Mouse (Mus musculus): Measurements from ENCODE around the gene Acvr1c. TPM values are rescaled to one million over a fixed set of nuclear protein-coding genes. Genes with fewer than 3 reads are reported as not detected.

The Acvr1c gene
- total RNA-seq, 2 experiments from 2014 or later = 14.7 to 15.8 TPM

DNA sequence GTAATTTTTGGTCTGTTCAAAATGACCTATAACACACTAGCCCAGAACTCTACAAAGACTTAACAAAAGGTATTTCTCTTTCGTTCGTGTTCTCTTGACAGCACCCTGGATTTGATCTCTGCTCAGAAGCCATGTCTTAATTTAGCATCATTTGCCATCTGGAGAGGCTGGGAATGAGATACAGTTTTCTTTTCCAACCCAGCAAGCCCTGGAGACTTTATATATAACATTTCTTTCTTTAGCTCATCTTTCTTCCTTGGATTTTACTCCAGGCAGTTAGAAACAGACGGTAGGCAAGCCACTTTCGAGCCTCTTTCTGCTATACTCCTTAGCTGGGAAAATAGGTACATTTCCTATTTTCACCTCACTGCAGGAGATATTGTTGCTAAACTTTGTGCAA, 117.1 kb downstream of the Acvr1c start:
- H3K27ac ChIP-seq = no peak overlapping the region
- TF ChIP-seq CTCF (conservative IDR thresholded peaks at IDR 0.05) = no peak
- DNase-seq (ENCODE audit: low spot score in 2 of 2) = no peak
- H3K4me3 ChIP-seq = no peak overlapping the region

DNA sequence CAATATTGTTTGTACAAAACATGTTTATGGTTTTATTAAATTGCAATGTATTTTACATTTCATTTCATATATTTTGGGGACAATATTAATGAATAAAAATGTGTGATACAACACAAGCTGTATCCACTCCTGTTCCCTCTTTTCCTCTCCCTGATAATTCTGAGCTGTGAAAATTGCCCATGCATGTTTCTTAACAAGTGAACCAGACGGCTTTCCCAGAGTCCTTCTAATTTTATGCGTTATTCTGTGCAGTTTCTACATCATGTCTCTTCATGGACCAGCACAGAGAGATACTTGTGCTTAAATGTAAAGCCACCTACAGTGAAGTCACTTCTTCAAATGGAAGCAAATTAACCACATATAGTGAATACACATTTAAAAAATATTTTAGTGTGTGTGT, 120.2 kb downstream of the Acvr1c start:
- H3K27ac ChIP-seq = no peak overlapping the region
- no peak for TF ChIP-seq CTCF (conservative IDR thresholded peaks at IDR 0.05)
- H3K4me3 ChIP-seq = no peak overlapping the region
- DNase-seq (ENCODE audit: low spot score in 2 of 2) = no peak

Other genes with a start within 250 kb of the Acvr1c start
- gene Cytip, start 162.4 kb downstream of the Acvr1c start, total RNA-seq (2021) = under 1 TPM in 1 of 2 experiments, not detected in 1; 0.42 TPM
- gene Gm17409, start 112.2 kb upstream of the Acvr1c start, total RNA-seq (2021) = not detected
- 10 to 100 TPM; 46.0 to 48.2 TPM for gene Acvr1, start 209.3 kb upstream of the Acvr1c start, total RNA-seq (2021)
- gene Upp2, start 209.4 kb upstream of the Acvr1c start, total RNA-seq (2021) = 10 to 100 TPM; 32.7 to 38.5 TPM

Data from layer of hippocampus, adult 2 months (tissue).